Comparison of ENCODE assay signal across 9 mouse cellular contexts in the genomic region with DNA sequence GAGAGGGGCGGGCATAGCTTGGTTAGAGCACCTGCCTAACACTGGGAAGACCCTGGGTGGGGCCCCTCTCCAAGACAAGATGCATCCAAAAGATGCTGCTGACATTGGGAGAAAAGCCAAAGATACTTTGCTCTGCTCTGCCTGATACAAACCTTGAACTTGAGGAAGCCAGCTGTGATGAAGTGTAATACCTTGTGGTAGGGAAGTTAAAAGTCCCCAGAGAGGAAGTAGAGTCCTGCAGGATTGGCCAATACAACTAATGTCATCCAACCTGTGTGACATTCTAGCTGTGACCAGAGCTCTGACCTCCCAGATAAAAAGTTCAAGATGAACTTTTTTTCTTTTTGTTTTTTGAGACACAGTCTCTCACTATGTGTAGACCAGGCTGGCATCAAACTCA. TPM values are rescaled to one million over a fixed set of nuclear protein-coding genes. Genes with fewer than 3 reads are reported as not detected.
A peak's percentile ranks its signal among the peaks of the same experiment; 100 is the strongest.
DNase-seq lines count a peak whose midpoint lies in the region; ATAC-seq and TF ChIP-seq lines count a peak whose summit lies in the region.
"Had no signal": no experiment of that assay in that cellular context is flagged by ENCODE, and none has a peak within 500 bp of the region (broad histone marks: within the 10 kb centered on the region; RNA-seq: fewer than 3 reads in every experiment).

No protein-coding gene starts in this region.

- TF ChIP-seq POLR2A in liver, adult 2 months (IDR thresholded peaks at IDR 0.05; ENCODE audit: extremely low read depth, insufficient read depth, low read length): no peak

- peaks cover 24% of the 10 kb centered on the region for H3K79me2 ChIP-seq in liver, adult 2 months (ENCODE audit: control insufficient read depth, insufficient read depth, low read length)

- peaks cover 18% of the 10 kb centered on the region for H3K36me3 ChIP-seq in forebrain, embryonic 12.5 days (replicated peaks)
- no peaks in the 10 kb centered on the region for H3K36me3 ChIP-seq in forebrain, embryonic 11.5 days (ENCODE audit: control insufficient read depth, insufficient read depth, low read length)
- H3K36me3 ChIP-seq in liver, adult 2 months (ENCODE audit: control insufficient read depth, insufficient read depth, low read length): peaks cover 7% of the 10 kb centered on the region; the same call in 1 of the 2 replicates
- peaks cover 46% of the 10 kb centered on the region for H3K36me3 ChIP-seq in megakaryocyte, embryonic 14.5 days (replicated peaks; ENCODE audit: low read length)

- no peak overlapping the region for H3K27ac ChIP-seq in forebrain, embryonic 12.5 days
- no peak overlapping the region for H3K27ac ChIP-seq in forebrain, embryonic 11.5 days (ENCODE audit: low read depth, low read length)
- H3K27ac ChIP-seq in liver, adult 2 months (replicated peaks; ENCODE audit: insufficient read depth, low read depth, low read length): peak overlapping the region; percentile 94

- H3K27me3 ChIP-seq in forebrain, embryonic 12.5 days: no peaks in the 10 kb centered on the region
- no peaks in the 10 kb centered on the region for H3K27me3 ChIP-seq in forebrain, embryonic 11.5 days (ENCODE audit: control insufficient read depth, insufficient read depth, low read length)
- no peaks in the 10 kb centered on the region for H3K27me3 ChIP-seq in liver, adult 2 months (ENCODE audit: control insufficient read depth, insufficient read depth, low read length)
- H3K27me3 ChIP-seq in megakaryocyte, embryonic 14.5 days (replicated peaks): no peaks in the 10 kb centered on the region

- H3K4me1 ChIP-seq in forebrain, embryonic 12.5 days: peaks cover 37% of the 10 kb centered on the region
- H3K4me1 ChIP-seq in forebrain, embryonic 11.5 days (replicated peaks; ENCODE audit: control insufficient read depth, insufficient read depth, low read length): peaks cover 14% of the 10 kb centered on the region; the same call in 1 of the 2 replicates
- H3K4me1 ChIP-seq in liver, adult 2 months (ENCODE audit: control insufficient read depth, insufficient read depth, low read length): peaks cover 20% of the 10 kb centered on the region
- H3K4me1 ChIP-seq in megakaryocyte, embryonic 14.5 days: peaks cover 69% of the 10 kb centered on the region

- H3K9me3 ChIP-seq in forebrain, embryonic 12.5 days: no peaks in the 10 kb centered on the region
- H3K9me3 ChIP-seq in forebrain, embryonic 11.5 days (ENCODE audit: control insufficient read depth, low read length): no peaks in the 10 kb centered on the region
- H3K9me3 ChIP-seq in megakaryocyte, embryonic 14.5 days: no peaks in the 10 kb centered on the region

- TF ChIP-seq CTCF in liver, adult 2 months (IDR thresholded peaks at IDR 0.05; ENCODE audit: low read depth, low read length): no peak

- no peak overlapping the region; the same call in 1 of the 2 replicates for H3K9ac ChIP-seq in forebrain, embryonic 12.5 days
- H3K9ac ChIP-seq in forebrain, embryonic 11.5 days (ENCODE audit: low read length): no peak overlapping the region
- no peak overlapping the region for H3K9ac ChIP-seq in liver, adult 2 months (ENCODE audit: low read depth, low read length)

- WGBS in forebrain, embryonic 12.5 days: 83% methylated on average over 1 of the region's 1 CpGs
- 89% methylated on average over 1 of the region's 1 CpGs for WGBS in forebrain, embryonic 11.5 days
- WGBS in liver, adult 2 months: 100% methylated on average over 1 of the region's 1 CpGs

- no peak for ATAC-seq in forebrain, embryonic 12.5 days (ENCODE audit: low FRiP score)
- ATAC-seq in forebrain, embryonic 11.5 days (replicated peaks; ENCODE audit: low FRiP score): no peak
- ATAC-seq in granulocyte monocyte progenitor cell, adult 5-6 weeks (replicated peaks; ENCODE audit: poor library complexity, severe bottlenecking): peak; percentile 32; the same call in 1 of the 2 replicates

- H3K4me3 ChIP-seq in forebrain, embryonic 12.5 days (replicated peaks): no peak overlapping the region
- no peak overlapping the region for H3K4me3 ChIP-seq in forebrain, embryonic 11.5 days (ENCODE audit: low read depth, low read length)
- no peak overlapping the region for H3K4me3 ChIP-seq in liver, adult 2 months (ENCODE audit: insufficient read depth, low read depth, low read length)
- peak overlapping the region; percentile 96 for H3K4me3 ChIP-seq in megakaryocyte, embryonic 14.5 days (replicated peaks)

- H3K4me2 ChIP-seq in forebrain, embryonic 12.5 days: 0 out of 2 replicates have a peak overlapping the region, but pooled peaks have one; percentile 76
- H3K4me2 ChIP-seq in forebrain, embryonic 11.5 days (ENCODE audit: low read depth, low read length, severe bottlenecking): no peak overlapping the region

- no peak for DNase-seq in forebrain, embryonic 11.5 days (ENCODE audit: low spot score)
- DNase-seq in liver, adult 2 months (ENCODE audit: extremely low read depth, low read depth, low spot score): no peak
- no peak for DNase-seq in liver
- no peak for DNase-seq in layer of hippocampus, adult 11-12 months (ENCODE audit: low spot score)
- DNase-seq in spleen, postnatal 4 days (ENCODE audit: low spot score in 2 of 2): no peak
- DNase-seq: cerebellum, postnatal 10 days had no signal

RNA-seq across cellular contexts. Expression of a gene that starts 1.1 kb away (rescaled TPM):
- polyA plus RNA-seq in forebrain, embryonic 12.5 days (2016; fragmentation: Nextera tagmentation; extraction: Ambion mirVana): 5.3 and 7.2 TPM in 2 replicates
- 8.6 and 8.7 TPM in 2 replicates for polyA plus RNA-seq in forebrain, embryonic 11.5 days (2014; fragmentation: Nextera tagmentation; extraction: Ambion mirVana)
- 9.8 and 11.4 TPM in 2 replicates for total RNA-seq in liver, adult 2 months (2014; rRNA removed)
- polyA plus RNA-seq in liver, adult 2 months (2012; rRNA removed): 12.4 and 18.3 TPM in 2 replicates
- 16.3 and 18.4 TPM in 2 replicates for total RNA-seq in granulocyte monocyte progenitor cell, adult 5-6 weeks (2014; fragmentation: Nextera tagmentation)
- total RNA-seq in granulocyte monocyte progenitor cell, adult 5-6 weeks (2017): 7.9 and 10.7 TPM in 2 replicates
- polyA plus RNA-seq in megakaryocyte, embryonic 14.5 days (2012; ENCODE audit: insufficient read depth, low replicate concordance): 3.2 and 6.1 TPM in 2 replicates

RNA-seq across cellular contexts. Expression of a gene that starts 3.2 kb away (rescaled TPM):
- 283 and 284 TPM in 2 replicates for polyA plus RNA-seq in forebrain, embryonic 12.5 days (2016; fragmentation: Nextera tagmentation; extraction: Ambion mirVana)
- polyA plus RNA-seq in forebrain, embryonic 11.5 days (2014; fragmentation: Nextera tagmentation; extraction: Ambion mirVana): 296 and 297 TPM in 2 replicates
- 60.9 and 111 TPM in 2 replicates for total RNA-seq in liver, adult 2 months (2014; rRNA removed)
- polyA plus RNA-seq in liver, adult 2 months (2012; rRNA removed): 215 and 228 TPM in 2 replicates
- total RNA-seq in granulocyte monocyte progenitor cell, adult 5-6 weeks (2014; fragmentation: Nextera tagmentation): 289 and 384 TPM in 2 replicates
- 277 and 317 TPM in 2 replicates for total RNA-seq in granulocyte monocyte progenitor cell, adult 5-6 weeks (2017)
- polyA plus RNA-seq in megakaryocyte, embryonic 14.5 days (2012; ENCODE audit: insufficient read depth, low replicate concordance): 75.6 and 82.2 TPM in 2 replicates

RNA-seq across cellular contexts. Expression of a gene that starts 3.8 kb away (rescaled TPM):
- 27.4 and 28.1 TPM in 2 replicates for polyA plus RNA-seq in forebrain, embryonic 12.5 days (2016; fragmentation: Nextera tagmentation; extraction: Ambion mirVana)
- 29.5 and 33.7 TPM in 2 replicates for polyA plus RNA-seq in forebrain, embryonic 11.5 days (2014; fragmentation: Nextera tagmentation; extraction: Ambion mirVana)
- 9.6 and 9.8 TPM in 2 replicates for total RNA-seq in liver, adult 2 months (2014; rRNA removed)
- 10.5 and 11.4 TPM in 2 replicates for polyA plus RNA-seq in liver, adult 2 months (2012; rRNA removed)
- total RNA-seq in granulocyte monocyte progenitor cell, adult 5-6 weeks (2014; fragmentation: Nextera tagmentation): 21.2 and 25.4 TPM in 2 replicates
- 24.0 and 26.9 TPM in 2 replicates for total RNA-seq in granulocyte monocyte progenitor cell, adult 5-6 weeks (2017)
- polyA plus RNA-seq in megakaryocyte, embryonic 14.5 days (2012; ENCODE audit: insufficient read depth, low replicate concordance): 46.5 and 57.4 TPM in 2 replicates

RNA-seq across cellular contexts. Expression of a gene that starts 6.8 kb away (rescaled TPM):
- polyA plus RNA-seq in forebrain, embryonic 12.5 days (2016; fragmentation: Nextera tagmentation; extraction: Ambion mirVana): 0.46 and 0.63 TPM in 2 replicates
- polyA plus RNA-seq in forebrain, embryonic 11.5 days (2014; fragmentation: Nextera tagmentation; extraction: Ambion mirVana): 0.64 and 0.88 TPM in 2 replicates
- 432 and 465 TPM in 2 replicates for total RNA-seq in liver, adult 2 months (2014; rRNA removed)
- 510 and 575 TPM in 2 replicates for polyA plus RNA-seq in liver, adult 2 months (2012; rRNA removed)
- total RNA-seq in granulocyte monocyte progenitor cell, adult 5-6 weeks (2014; fragmentation: Nextera tagmentation): not detected in 2 replicates
- total RNA-seq in granulocyte monocyte progenitor cell, adult 5-6 weeks (2017): 1.2 TPM in 1 of 2 replicates, not detected in the other
- polyA plus RNA-seq in megakaryocyte, embryonic 14.5 days (2012; ENCODE audit: insufficient read depth, low replicate concordance): not detected in 2 replicates

RNA-seq across cellular contexts. Expression of a gene that starts 9.9 kb away (rescaled TPM):
- polyA plus RNA-seq in forebrain, embryonic 12.5 days (2016; fragmentation: Nextera tagmentation; extraction: Ambion mirVana): 0.96 and 1.5 TPM in 2 replicates
- 1.4 and 1.9 TPM in 2 replicates for polyA plus RNA-seq in forebrain, embryonic 11.5 days (2014; fragmentation: Nextera tagmentation; extraction: Ambion mirVana)
- 0.40 and 0.46 TPM in 2 replicates for total RNA-seq in liver, adult 2 months (2014; rRNA removed)
- 0.26 and 0.62 TPM in 2 replicates for polyA plus RNA-seq in liver, adult 2 months (2012; rRNA removed)
- 1.6 TPM in 1 of 2 replicates, not detected in the other for total RNA-seq in granulocyte monocyte progenitor cell, adult 5-6 weeks (2014; fragmentation: Nextera tagmentation)
- total RNA-seq in granulocyte monocyte progenitor cell, adult 5-6 weeks (2017): 0.56 TPM in 1 of 2 replicates, not detected in the other
- polyA plus RNA-seq in megakaryocyte, embryonic 14.5 days (2012; ENCODE audit: insufficient read depth, low replicate concordance): 0.23 TPM in 1 of 2 replicates, not detected in the other
